Mouse (Mus musculus): Measurements from ENCODE around the gene Arid1b.

DNA sequence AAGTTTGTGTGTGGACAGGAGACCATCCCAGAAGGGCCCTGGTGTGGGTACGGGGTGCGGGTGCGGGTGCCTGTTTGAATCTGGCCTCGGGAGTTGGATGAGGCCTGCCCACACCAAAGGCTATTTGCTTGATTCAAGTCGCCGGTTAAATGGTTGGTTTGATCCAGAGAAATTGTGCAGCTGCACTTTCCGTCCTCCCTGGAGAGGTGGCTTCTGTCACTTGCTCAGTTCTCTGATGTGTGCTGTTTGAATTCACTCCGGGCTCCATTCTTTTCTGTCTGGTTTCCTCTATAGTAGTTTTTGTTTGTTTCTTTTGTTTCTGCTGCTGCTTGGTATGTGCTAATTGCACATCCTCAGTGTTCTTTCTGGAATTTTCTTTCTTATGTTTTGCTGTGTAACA lies 107.0 kb downstream of the Arid1b start:
- TF ChIP-seq CTCF (IDR thresholded peaks at IDR 0.05; ENCODE audit: low read depth, low read length) = no peak
- TF ChIP-seq POLR2A (IDR thresholded peaks at IDR 0.05; ENCODE audit: extremely low read depth, insufficient read depth, low read length) = no peak
